Mouse (Mus musculus) hindbrain, embryonic 16.5 days (tissue): ENCODE data around the gene Mlst8. TPM values are rescaled to one million over a fixed set of nuclear protein-coding genes. Genes with fewer than 3 reads are reported as not detected.
"Not testable (repeated sequence)": the region's sequence is repeated elsewhere in the genome, so short reads cannot be mapped to it uniquely, and the experiment has no call there.

ENCODE experiments used
- ATAC-seq: fragments of 200-750 bp; cut with Nextera tagmentation; 2 replicates; pipeline ENCODE4 v1.8.0; 2017; ENCODE audit warnings: moderate TSS enrichment, moderate library complexity
- H3K27ac ChIP-seq: fragments of 300-500 bp; sonication (generic); 2 replicates; pipeline ENCODE4 v1.5.1; 2014; ENCODE audit warnings: low read depth, mild to moderate bottlenecking, control low read depth, low read length, moderate library complexity
- H3K27me3 ChIP-seq: fragments of 300-500 bp; sonication (generic); replicated peaks from 2 replicates; pipeline ENCODE4 v1.6.1; 2014; ENCODE audit warnings: low read length; ENCODE audit not compliant: control insufficient read depth, insufficient read depth
- H3K36me3 ChIP-seq: fragments of 300-500 bp; sonication (generic); 2 replicates; pipeline ENCODE4 v1.6.1; 2014; ENCODE audit warnings: mild to moderate bottlenecking, low read length, moderate library complexity, mixed read lengths; ENCODE audit not compliant: control insufficient read depth, insufficient read depth
- H3K4me1 ChIP-seq: fragments of 300-500 bp; sonication (generic); 2 replicates; pipeline ENCODE4 v1.6.1; 2014; ENCODE audit warnings: low read depth, low read length; ENCODE audit not compliant: control insufficient read depth, insufficient read depth
- H3K4me2 ChIP-seq: fragments of 300-500 bp; sonication (generic); 2 replicates; pipeline ENCODE4 v1.6.1; 2014; ENCODE audit warnings: mild to moderate bottlenecking, low read length, control low read depth, moderate library complexity
- H3K4me3 ChIP-seq: fragments of 300-500 bp; sonication (generic); 2 replicates; pipeline ENCODE4 v1.5.1; 2014; ENCODE audit warnings: mild to moderate bottlenecking, low read length, control low read depth, moderate library complexity
- H3K9ac ChIP-seq: fragments of 300-500 bp; sonication (generic); 2 replicates; pipeline ENCODE4 v1.6.1; 2014; ENCODE audit warnings: low read depth, mild to moderate bottlenecking, control low read depth, low read length, moderate library complexity
- H3K9me3 ChIP-seq: fragments of 300-500 bp; sonication (generic); 2 replicates; pipeline ENCODE4 v1.6.1; 2014; ENCODE audit warnings: mild to moderate bottlenecking, low read length, moderate library complexity; ENCODE audit not compliant: control insufficient read depth
- WGBS: fragments of 180-500 bp; shearing (Covaris S2); extraction: QIAGEN DNeasy Blood & Tissue Kit; methylation state at CpG from one replicate; pipeline ENCODE4 v1.1.7; 2014; 5-methylcytosine and 5-hydroxymethylcytosine counted together
- polyA plus RNA-seq: library from polyadenylated mRNA; unstranded; fragments of >200 nt; fragmentation: Nextera tagmentation; extraction: Ambion mirVana; gene quantifications from 2 replicates; pipeline ENCODE4 v1.2.1, GENCODE M21; 2015

The Mlst8 gene
- polyA plus RNA-seq, 1 experiment from 2014 or later: 36.2 TPM

GRCm38 (mm10) chr17:24442107-24442506, 36.8 kb downstream of the Mlst8 start:
- no peak overlapping the region for H3K27ac ChIP-seq
- H3K36me3 ChIP-seq: peaks cover 53% of the 10 kb centered on the region
- H3K4me2 ChIP-seq: no peak overlapping the region
- no peak overlapping the region for H3K9ac ChIP-seq
- no peak; the same call in 1 of the 2 replicates for ATAC-seq
- no peaks in the 10 kb centered on the region for H3K4me1 ChIP-seq
- WGBS: 87% methylated on average over 14 of the region's 14 CpGs
- no peak overlapping the region for H3K4me3 ChIP-seq
- no peaks in the 10 kb centered on the region for H3K27me3 ChIP-seq
- H3K9me3 ChIP-seq: no peaks in the 10 kb centered on the region

DNA sequence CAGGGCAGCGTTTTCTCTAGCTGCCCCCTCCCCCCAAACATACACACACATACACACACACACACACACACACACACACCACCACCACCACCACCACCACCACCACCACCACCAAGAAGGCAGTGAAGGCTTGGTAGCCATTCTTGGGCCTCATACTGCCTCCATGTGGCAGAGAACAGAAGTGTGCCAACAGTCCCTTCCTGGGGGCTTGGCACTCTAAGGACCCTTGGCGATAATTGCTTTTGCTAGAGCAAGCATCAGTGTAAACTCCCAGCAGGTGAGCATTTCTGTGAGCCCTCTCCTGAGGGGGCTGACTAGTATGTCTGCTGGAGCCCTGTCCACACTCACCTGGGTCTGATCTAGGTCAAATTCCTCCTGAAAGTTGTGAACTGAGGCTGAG, 37.7 kb downstream of the Mlst8 start:
- 38% methylated on average over 1 of the region's 2 CpGs for WGBS
- Histone ChIP-seq H3K27me3 (no peaks in the 10 kb centered on the region), H3K36me3 (peaks cover 46% of the 10 kb centered on the region)

GRCm38 (mm10) chr17:24440377-24440776, 38.5 kb downstream of the Mlst8 start:
- H3K36me3 ChIP-seq: peaks cover 38% of the 10 kb centered on the region
- 92% methylated on average over 8 of the region's 8 CpGs for WGBS
- no peak overlapping the region for H3K9ac ChIP-seq
- no peak overlapping the region for H3K4me3 ChIP-seq
- no peak for ATAC-seq
- H3K4me2 ChIP-seq: no peak overlapping the region
- H3K27me3 ChIP-seq: no peaks in the 10 kb centered on the region
- H3K4me1 ChIP-seq: no peaks in the 10 kb centered on the region
- H3K9me3 ChIP-seq: no peaks in the 10 kb centered on the region
- H3K27ac ChIP-seq: no peak overlapping the region

More for the DNA sequence above, 37.7 kb downstream of the Mlst8 start:
- H3K4me1 ChIP-seq: no peaks in the 10 kb centered on the region
- no peak overlapping the region for H3K4me2 ChIP-seq
- ATAC-seq: no peak
- H3K9me3 ChIP-seq: no peaks in the 10 kb centered on the region
- H3K9ac ChIP-seq: no peak overlapping the region
- no peak overlapping the region for H3K4me3 ChIP-seq
- H3K27ac ChIP-seq: no peak overlapping the region

DNA sequence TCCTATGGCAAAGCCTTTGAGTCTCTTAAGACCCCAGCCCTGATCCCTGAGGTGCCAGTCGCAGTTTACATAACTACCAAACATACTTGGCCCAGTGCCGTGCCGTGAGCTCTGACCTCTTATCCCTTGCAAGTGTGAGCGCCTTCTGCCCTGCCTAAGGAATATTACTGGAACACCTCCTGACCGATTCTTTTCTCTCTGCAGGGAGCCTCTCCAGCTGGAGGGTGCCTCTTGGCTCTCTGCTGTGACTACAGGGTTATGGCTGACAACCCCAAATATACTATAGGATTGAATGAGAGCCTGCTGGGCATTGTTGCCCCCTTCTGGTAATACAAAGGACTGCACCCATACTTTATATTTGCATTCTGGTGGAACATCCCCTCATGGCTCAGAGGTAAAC, 41.9 kb downstream of the Mlst8 start:
- 63% methylated on average over 5 of the region's 5 CpGs for WGBS
- Histone ChIP-seq H3K9ac (no peak overlapping the region), H3K4me3 (no peak overlapping the region), H3K4me1 (no peaks in the 10 kb centered on the region), H3K4me2 (no peak overlapping the region), H3K27me3 (no peaks in the 10 kb centered on the region), H3K27ac (no peak overlapping the region), H3K9me3 (no peaks in the 10 kb centered on the region), H3K36me3 (peaks cover 21% of the 10 kb centered on the region)
- ATAC-seq: peak; percentile 55

DNA sequence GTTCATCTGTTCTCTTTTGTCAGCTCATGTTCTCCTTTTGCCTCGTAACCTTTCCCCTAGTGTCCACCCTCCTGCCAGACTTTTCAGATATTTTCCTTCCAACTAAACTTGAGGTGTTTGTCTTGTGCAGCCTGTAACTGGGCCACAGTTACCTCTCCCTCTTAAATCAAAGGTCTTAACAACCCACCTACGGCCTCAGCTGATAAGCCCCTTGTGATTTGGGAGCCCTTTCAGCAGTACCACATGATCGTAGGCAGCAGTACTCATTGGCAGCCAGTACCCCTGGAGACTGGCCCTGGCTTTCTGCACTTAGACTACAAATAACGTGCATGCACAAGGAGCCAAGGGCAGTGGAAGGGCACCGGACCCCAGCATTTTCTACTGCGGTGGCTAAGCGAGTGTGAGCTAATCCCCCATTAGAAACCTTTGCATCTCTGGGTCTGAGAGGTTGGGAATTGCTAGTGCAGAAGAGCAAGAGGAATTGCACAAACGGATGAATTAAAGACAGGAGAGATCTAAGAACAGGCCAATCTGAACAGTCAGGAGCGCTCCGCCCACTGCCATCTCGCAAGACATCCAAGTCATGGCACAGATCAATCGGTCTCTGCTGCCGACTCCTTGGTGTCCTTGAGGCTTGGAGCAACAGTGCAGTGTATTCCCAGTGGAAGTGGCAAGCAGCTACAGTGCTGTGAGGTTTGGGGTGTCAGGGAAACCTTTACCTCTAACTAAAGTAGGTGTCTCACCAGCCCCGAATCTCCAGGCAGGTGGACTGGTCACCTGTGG, 49.5 kb downstream of the Mlst8 start:
- Histone ChIP-seq H3K9ac (no peak overlapping the region), H3K4me2 (no peak overlapping the region)
- 84% methylated on average over 14 of the region's 14 CpGs for WGBS

DNA sequence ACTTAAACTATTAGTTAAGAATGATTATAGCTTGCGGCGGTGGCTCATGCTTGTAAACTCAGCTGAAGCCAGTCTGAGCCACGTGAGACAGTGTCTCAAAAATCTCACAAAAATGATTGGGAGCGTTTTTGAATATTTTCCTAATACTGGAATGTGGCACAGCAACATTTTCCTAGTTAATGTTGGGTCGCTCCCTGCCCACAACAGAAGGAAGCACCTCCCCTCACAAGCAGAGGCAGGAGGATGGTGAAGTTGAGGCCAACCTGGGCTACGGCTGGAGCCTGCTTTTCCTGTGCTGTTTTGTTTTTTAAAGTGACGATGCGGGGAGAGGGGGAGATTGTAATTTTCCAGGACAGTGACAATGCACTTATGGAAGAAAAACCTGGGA, 51.7 kb downstream of the Mlst8 start:
- peaks cover 6% of the 10 kb centered on the region for H3K4me1 ChIP-seq
- ATAC-seq: no peak
- H3K27ac ChIP-seq: peak overlapping the region; percentile 95
- H3K4me2 ChIP-seq: peak overlapping the region; percentile 63
- H3K9ac ChIP-seq: peak overlapping the region; percentile 88; the same call in 1 of the 2 replicates
- no peaks in the 10 kb centered on the region for H3K9me3 ChIP-seq
- 5% methylated on average over 8 of the region's 8 CpGs for WGBS
- H3K36me3 ChIP-seq: peaks cover 20% of the 10 kb centered on the region
- H3K27me3 ChIP-seq: no peaks in the 10 kb centered on the region
- H3K4me3 ChIP-seq: peak overlapping the region; percentile 72

More for the DNA sequence above, 49.5 kb downstream of the Mlst8 start:
- ATAC-seq: no peak
- H3K36me3 ChIP-seq: peaks cover 5% of the 10 kb centered on the region; the same call in 1 of the 2 replicates
- H3K4me3 ChIP-seq: no peak overlapping the region
- 0 out of 2 replicates have a peak overlapping the region, but pooled peaks have one; percentile 34 for H3K27ac ChIP-seq
- H3K27me3 ChIP-seq: no peaks in the 10 kb centered on the region
- no peaks in the 10 kb centered on the region for H3K9me3 ChIP-seq
- H3K4me1 ChIP-seq: peaks cover 6% of the 10 kb centered on the region

DNA sequence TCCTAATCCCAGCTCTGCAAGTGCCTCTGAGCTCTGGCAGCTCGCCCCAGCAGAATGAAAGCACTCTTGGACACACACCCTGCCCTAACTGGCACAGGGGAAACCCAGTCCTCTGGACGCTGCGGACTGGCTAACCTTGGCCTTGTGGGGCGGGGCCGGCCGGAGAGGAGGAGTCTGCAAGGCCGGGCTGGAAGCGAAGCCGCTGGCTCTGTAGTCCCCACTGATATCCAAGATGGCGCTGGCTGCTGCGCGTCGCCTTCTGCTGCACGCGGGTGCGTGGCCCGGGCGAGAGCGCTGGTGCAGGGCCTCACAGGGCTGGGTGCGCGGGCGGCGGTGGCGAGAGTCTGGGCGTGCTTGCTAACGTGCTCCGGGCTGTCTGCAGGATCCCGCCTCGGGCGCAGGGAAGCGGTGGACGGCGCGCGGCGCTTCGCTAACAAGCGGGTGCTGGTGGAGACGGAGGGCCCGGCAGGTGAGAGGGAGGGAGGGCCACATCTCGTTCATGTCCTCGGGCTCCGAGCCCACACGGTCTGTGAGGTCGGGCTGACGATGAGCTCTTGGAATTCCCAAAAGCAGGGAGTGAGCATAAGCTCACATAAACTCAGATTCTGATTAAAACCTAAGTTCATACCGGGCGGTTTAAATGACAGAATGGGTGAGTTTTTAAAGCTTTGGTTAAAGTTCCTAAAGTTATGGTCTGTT, 52.3 kb downstream of the Mlst8 start, which contains the start of gene Eci1:
Eci1 (plus strand) TSS at position 171 of the 699 bp plus-strand sequence.
- peak; percentile 99 for ATAC-seq
- Histone ChIP-seq H3K27me3 (no peaks in the 10 kb centered on the region), H3K4me2 (peak within 1 kb of the TSS; percentile 63), H3K9ac (peak within 1 kb of the TSS; percentile 88), H3K27ac (peak within 1 kb of the TSS; percentile 95), H3K4me1 (peaks cover 6% of the 10 kb centered on the region), H3K9me3 (no peaks in the 10 kb centered on the region), H3K36me3 (peaks cover 20% of the 10 kb centered on the region), H3K4me3 (peak within 1 kb of the TSS; percentile 72)
- WGBS: under 1% methylated on average over 45 of the region's 48 CpGs

GRCm38 (mm10) chr17:24425905-24426304, 53.0 kb downstream of the Mlst8 start:
- peaks cover 6% of the 10 kb centered on the region for H3K4me1 ChIP-seq
- H3K27ac ChIP-seq: peak overlapping the region; percentile 95; the same call in 1 of the 2 replicates
- H3K36me3 ChIP-seq: peaks cover 24% of the 10 kb centered on the region
- H3K4me2 ChIP-seq: peak overlapping the region; percentile 63
- H3K27me3 ChIP-seq: no peaks in the 10 kb centered on the region
- no peaks in the 10 kb centered on the region for H3K9me3 ChIP-seq
- no peak overlapping the region for H3K9ac ChIP-seq
- ATAC-seq: no peak
- no peak overlapping the region for H3K4me3 ChIP-seq
- WGBS: 84% methylated on average over 7 of the region's 7 CpGs

GRCm38 (mm10) chr17:24425326-24425725, 53.6 kb downstream of the Mlst8 start:
- not testable (repeated sequence) for ATAC-seq, H3K9me3 ChIP-seq

More at GRCm38 (mm10) chr17:24425326-24425725, 53.6 kb downstream of the Mlst8 start:
- H3K4me1 ChIP-seq, H3K27ac ChIP-seq, H3K9ac ChIP-seq, H3K4me2 ChIP-seq, H3K4me3 ChIP-seq, H3K27me3 ChIP-seq: not testable (repeated sequence)
- peaks cover 30% of the 10 kb centered on the region for H3K36me3 ChIP-seq
- 99% methylated on average over 5 of the region's 8 CpGs for WGBS
